Mouse (Mus musculus): ENCODE measurements at regions not wholly inside any gene's neighbourhood (a gene's known extent, or its start where the extent isn't known, plus 50 kb on each side); places are given as distances from the start of the nearest gene placed in this dataset.
A peak's percentile ranks its signal among the peaks of the same experiment; 100 is the strongest.

- DNase-seq (ENCODE audit: low spot score in 2 of 2), result no peak
Observed at GRCm38 (mm10) chr1:91677062-91677461, 124.2 kb upstream of the Twist2 start.

- no peak for DNase-seq (ENCODE audit: low spot score in 2 of 2)
Observed at GRCm38 (mm10) chr1:91678789-91679188, 122.5 kb upstream of the Twist2 start.

GRCm38 (mm10) chr1:91685031-91685430, 116.2 kb upstream of the Twist2 start:
- DNase-seq (ENCODE audit: low spot score in 2 of 2), result no peak

GRCm38 (mm10) chr1:91685789-91686188, 115.5 kb upstream of the Twist2 start:
- DNase-seq (ENCODE audit: low spot score in 2 of 2), result no peak

GRCm38 (mm10) chr1:91691601-91692000, 109.7 kb upstream of the Twist2 start:
- no peak for DNase-seq (ENCODE audit: low spot score in 2 of 2)

- DNase-seq (ENCODE audit: low spot score in 2 of 2), result no peak
Observed at GRCm38 (mm10) chr1:91692709-91693460, 108.4 kb upstream of the Twist2 start.

GRCm38 (mm10) chr1:91697053-91697452, 104.2 kb upstream of the Twist2 start:
- DNase-seq (ENCODE audit: low spot score in 2 of 2), result no peak

GRCm38 (mm10) chr1:91701475-91701874, 99.8 kb upstream of the Twist2 start:
- no peak for DNase-seq (ENCODE audit: low spot score in 2 of 2)

- no peak for DNase-seq (ENCODE audit: low spot score in 2 of 2)
Observed at GRCm38 (mm10) chr1:91702021-91702420, 99.2 kb upstream of the Twist2 start.

- DNase-seq (ENCODE audit: low spot score in 2 of 2), result no peak
Observed at GRCm38 (mm10) chr1:91702737-91703136, 98.5 kb upstream of the Twist2 start.

GRCm38 (mm10) chr1:91705451-91705850, 95.8 kb upstream of the Twist2 start:
- peak; percentile 50 to 62 for DNase-seq (ENCODE audit: low spot score in 2 of 2)

- DNase-seq (ENCODE audit: low spot score in 2 of 2), result no peak
Observed at GRCm38 (mm10) chr1:91708550-91709243, 92.6 kb upstream of the Twist2 start.

- no peak for DNase-seq (ENCODE audit: low spot score in 2 of 2)
Observed at GRCm38 (mm10) chr1:91709244-91709600, 92.0 kb upstream of the Twist2 start.

GRCm38 (mm10) chr1:91713131-91713530, 88.1 kb upstream of the Twist2 start:
- no peak for DNase-seq (ENCODE audit: low spot score in 2 of 2)

GRCm38 (mm10) chr1:91714266-91714665, 87.0 kb upstream of the Twist2 start:
- DNase-seq (ENCODE audit: low spot score in 2 of 2), result no peak

GRCm38 (mm10) chr1:91715341-91715740, 85.9 kb upstream of the Twist2 start:
- no peak for DNase-seq (ENCODE audit: low spot score in 2 of 2)

- DNase-seq (ENCODE audit: low spot score in 2 of 2), result no peak
Observed at GRCm38 (mm10) chr1:91715791-91716190, 85.5 kb upstream of the Twist2 start.

- no peak for DNase-seq (ENCODE audit: low spot score in 2 of 2)
Observed at GRCm38 (mm10) chr1:91716836-91717235, 84.4 kb upstream of the Twist2 start.

- no peak for DNase-seq (ENCODE audit: low spot score in 2 of 2)
Observed at GRCm38 (mm10) chr1:91717961-91718360, 83.3 kb upstream of the Twist2 start.

GRCm38 (mm10) chr1:91729246-91729645, 72.0 kb upstream of the Twist2 start:
- no peak for DNase-seq (ENCODE audit: low spot score in 2 of 2)

GRCm38 (mm10) chr1:91730281-91730680, 71.0 kb upstream of the Twist2 start:
- DNase-seq (ENCODE audit: low spot score in 2 of 2), result no peak

GRCm38 (mm10) chr1:91731703-91732102, 69.6 kb upstream of the Twist2 start:
- no peak for DNase-seq (ENCODE audit: low spot score in 2 of 2)

- peak; percentile 11 to 15 for DNase-seq (ENCODE audit: low spot score in 2 of 2)
Observed at GRCm38 (mm10) chr1:91732461-91732861, 68.8 kb upstream of the Twist2 start.

Measured in right cerebral cortex, adult 2 months (tissue).